Mouse (Mus musculus) heart, adult 2 months (tissue): ENCODE data around the gene Ccnj.

Experiments used
- CTCF ChIP-seq: fragments of 200-600 bp; IDR thresholded peaks from 2 replicates; pipeline ENCODE4 v1.8.1; 2022; ENCODE audit warnings: antibody characterized with exemption, mild to moderate bottlenecking, moderate library complexity
- EP300 ChIP-seq: fragments of 200-500 bp; IDR thresholded peaks from 2 replicates; pipeline ENCODE4 v1.6.1; 2011; ENCODE audit warnings: low read depth, low read length, control low read depth; ENCODE audit not compliant: insufficient read depth
- POLR2A ChIP-seq: fragments of 200-500 bp; IDR thresholded peaks from 2 replicates; pipeline ENCODE4 v1.6.1; 2011; ENCODE audit warnings: mild to moderate bottlenecking, low read depth, low read length, control low read depth; ENCODE audit not compliant: insufficient read depth

DNA sequence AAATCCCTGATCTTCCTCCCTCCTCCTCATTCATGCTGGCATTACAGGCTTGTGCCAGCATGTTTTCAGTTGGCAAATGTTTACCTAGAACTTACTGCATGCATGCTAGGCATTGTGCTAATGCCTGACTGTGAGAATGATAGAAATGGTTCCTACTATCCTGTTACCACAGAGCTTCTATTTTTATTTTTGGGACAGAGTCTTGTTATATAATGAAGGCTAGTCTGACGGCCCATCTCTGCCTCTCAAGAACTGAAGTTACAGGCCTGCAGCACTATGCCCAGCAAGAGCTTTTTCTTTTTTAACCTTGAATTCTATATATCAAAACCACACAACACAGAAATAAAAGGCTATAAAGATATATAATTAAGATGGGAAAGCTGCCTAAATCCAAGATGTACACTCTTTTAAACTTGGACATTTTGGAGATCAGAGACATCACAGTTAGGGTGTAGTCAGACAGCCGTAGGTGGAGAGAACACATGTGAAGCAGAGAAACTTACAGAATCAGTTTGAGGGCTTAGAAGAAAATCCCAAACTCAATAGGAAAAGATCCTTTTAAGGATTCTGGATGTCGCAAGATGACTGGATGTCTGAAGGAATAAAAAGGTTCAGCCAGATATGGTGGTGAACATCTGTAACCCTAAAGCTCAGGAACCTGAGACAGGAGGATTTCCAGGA lies 38.5 kb downstream of the Ccnj start:
- no peak for TF ChIP-seq CTCF
- no peak for TF ChIP-seq POLR2A
- no peak for TF ChIP-seq EP300
